Mouse (Mus musculus) urinary bladder, postnatal 4 days (tissue): ENCODE data around the gene Igfbp6.

Source experiments
- DNase-seq, 2 experiments: peaks; one replicate each; pipeline ENCODE4 v3.0.0; 2021 to 2022; ENCODE audit warnings: low spot score in 2 of 2

Gene Igfbp6

GRCm38 (mm10) chr15:102144274-102144711 is at the start of gene Igfbp6:
TSS of gene Igfbp6 (plus strand) at chr15:102144362.
- DNase-seq = peak in 1 of 2 experiments; percentile 37

DNA sequence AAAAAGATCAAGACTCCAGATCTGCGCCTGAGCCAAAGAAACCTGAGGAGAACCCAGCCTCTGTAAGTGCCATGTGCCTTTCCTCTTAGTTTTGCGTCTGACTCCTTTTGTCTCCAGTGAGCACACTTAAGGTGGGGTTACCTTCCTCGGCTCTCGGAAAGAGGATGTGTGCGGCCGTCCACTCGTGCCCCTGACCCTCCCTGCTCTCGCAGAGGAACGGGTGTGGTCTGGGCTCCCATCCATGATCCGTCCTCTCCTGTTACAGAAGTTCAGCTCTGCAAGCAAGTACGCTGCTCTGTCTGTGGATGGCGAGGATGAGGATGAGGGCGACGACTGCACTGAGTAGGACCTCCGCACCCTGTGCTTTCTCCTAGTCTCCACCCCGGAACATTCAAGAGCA is 49.2 kb upstream of the Igfbp6 start:
- no peak for DNase-seq

- no peak for DNase-seq
Observed at GRCm38 (mm10) chr15:102097147-102097915, 46.8 kb upstream of the Igfbp6 start.

- DNase-seq = peak in 1 of 2 experiments; percentile 17
Observed at GRCm38 (mm10) chr15:102097991-102098555, 46.1 kb upstream of the Igfbp6 start.

DNA sequence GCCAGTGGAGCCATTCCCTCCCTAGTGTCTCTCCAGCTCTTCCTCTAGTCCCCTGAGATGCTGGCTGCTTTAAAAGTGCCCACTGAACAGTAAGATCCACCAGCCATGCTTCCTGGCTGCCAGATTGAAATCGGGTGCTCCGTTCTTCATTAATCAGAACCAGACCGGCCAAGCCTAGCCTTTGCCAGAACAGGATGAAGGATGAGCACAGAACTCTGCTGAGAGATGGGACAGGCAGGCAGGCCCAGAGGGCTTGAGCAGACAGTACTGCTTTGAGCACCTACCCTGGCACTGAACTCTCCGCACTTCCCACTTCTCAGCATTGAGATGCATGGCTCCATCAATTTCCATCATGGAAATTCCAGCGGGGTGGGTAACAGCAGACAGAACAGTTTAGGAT is 44.9 kb upstream of the Igfbp6 start:
- no peak for DNase-seq

DNA sequence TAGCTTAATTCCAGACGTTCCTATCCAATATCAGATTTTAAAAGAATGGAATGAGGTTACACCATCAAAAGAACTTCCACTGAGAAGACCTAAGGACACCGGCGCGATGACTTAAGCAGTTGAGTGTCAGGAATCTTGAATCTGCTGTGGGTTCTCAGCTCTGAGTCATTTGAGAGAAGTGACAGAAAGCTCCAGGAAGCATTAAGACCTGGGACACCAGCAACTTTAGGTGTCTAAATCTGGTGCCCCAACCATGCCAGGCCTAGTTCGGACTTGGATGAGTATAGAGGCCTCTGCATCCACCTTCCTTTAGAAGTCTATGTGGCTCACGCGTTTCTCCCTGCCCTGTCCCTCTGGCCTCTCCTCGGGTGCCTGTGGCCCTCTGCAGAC is 44.4 kb upstream of the Igfbp6 start:
- DNase-seq = no peak

GRCm38 (mm10) chr15:102100161-102100981 is 43.8 kb upstream of the Igfbp6 start, which contains the start of gene Tns2:
TSS of gene Tns2 (plus strand) at chr15:102100413.
- DNase-seq = peak; percentile 83 to 91

DNA sequence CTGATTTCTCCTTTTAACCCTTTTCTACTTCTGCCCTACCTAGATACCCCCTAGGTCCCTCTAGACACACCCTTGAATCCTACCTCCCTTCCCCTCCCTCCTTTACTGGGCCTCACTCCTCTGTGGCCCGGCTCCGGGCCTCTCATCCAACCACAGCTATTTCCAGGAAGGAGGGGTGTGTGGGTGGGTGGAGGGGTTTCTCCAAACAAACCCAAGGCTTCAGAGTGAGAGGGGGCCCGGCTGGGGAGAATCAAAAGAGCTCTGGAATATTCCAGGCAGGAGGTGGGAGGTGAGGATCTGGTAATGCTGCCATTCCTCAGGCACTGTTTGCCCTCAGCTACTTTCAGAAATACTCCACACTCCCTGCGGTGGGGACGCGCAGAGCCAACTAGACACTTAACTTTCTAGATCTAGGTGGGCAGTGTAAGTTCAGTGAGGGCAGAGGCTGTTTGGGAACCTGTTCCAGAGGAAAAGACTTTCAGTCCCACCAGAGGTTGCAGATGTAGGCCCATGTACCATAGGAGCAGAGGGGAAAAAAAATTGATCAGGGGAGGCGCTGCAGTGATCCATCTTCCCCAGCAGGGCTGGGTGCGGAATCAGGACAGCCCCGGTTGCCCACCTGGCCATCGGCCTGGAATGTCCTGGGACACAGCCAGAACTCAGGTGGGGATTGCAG is 43.0 kb upstream of the Igfbp6 start:
- peak in 1 of 2 experiments; percentile 58 for DNase-seq

GRCm38 (mm10) chr15:102101672-102102541 is 42.3 kb upstream of the Igfbp6 start:
- peak in 1 of 2 experiments; percentile 60 for DNase-seq

- DNase-seq = peak in 1 of 2 experiments; percentile 67
Observed at GRCm38 (mm10) chr15:102102548-102103121, 41.5 kb upstream of the Igfbp6 start.

GRCm38 (mm10) chr15:102103371-102103946 is 40.7 kb upstream of the Igfbp6 start:
- no peak for DNase-seq

- no peak for DNase-seq
Observed at GRCm38 (mm10) chr15:102103947-102104555, 40.1 kb upstream of the Igfbp6 start.

DNA sequence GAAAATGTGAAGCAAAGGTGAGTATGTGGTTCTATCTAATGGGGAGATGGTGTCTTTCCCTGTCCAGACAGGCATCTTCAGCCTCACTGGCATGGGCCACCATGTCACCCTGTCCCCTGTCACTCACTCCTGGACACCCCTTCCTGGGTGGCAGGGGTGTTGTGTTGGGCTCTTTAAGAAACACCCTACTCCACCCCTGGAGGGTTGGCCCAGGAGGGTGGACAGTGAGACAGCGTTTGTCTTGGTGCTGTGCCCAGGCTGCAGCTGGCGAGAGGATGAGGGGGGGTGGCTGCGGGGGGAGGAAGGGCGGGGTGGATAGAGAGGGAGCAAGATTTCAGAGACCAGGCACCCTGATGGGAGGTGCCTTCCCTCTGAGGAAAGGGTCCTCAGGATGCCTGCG is 38.8 kb upstream of the Igfbp6 start:
- peak in 1 of 2 experiments; percentile 69 for DNase-seq

DNA sequence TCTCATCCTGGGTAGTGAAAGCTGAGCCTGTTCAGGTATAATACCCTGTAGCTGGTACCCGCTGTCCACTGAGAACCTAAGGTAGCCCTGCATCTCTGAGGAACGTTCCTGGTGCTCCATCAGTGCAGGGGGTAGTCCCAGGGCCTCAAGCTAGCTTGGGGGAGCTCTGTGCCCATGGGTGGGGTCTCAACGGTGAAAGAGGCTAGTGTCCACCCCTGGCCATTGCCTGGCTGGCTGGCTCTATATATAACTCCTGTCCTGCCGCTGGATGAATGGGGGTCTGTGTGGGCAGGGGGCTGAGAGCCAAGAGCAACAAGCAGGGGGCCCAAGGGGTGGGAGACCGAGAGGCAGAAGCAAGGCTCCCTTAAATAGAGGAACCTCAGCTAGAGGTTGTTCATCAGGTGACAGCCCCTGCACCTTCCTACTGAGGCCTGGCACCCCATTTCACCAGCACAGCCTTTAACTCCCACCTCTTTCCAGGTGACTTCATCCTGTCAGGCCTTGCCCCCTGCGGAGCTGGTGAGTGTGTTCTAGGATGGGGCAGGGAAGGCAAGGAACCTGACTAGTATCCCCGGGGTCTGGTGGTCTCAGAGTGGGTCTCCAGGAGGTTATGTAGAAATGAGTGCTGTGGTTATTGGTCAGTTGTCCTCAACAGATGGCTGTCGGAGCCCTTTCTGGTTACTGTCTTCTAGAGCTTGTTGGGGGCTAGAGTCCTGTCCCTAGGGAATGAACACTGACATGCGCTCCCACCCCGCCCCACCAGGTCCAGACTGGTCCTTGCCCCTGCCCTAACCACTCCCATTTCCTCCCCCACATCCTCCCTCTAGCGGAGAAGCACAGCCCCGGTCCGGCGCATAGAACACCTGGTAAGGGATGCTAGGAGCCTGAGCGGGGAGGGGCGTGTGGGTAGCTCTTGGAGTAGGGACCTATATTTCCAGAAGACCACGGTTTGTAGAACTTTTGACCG is 38.1 kb upstream of the Igfbp6 start:
- no peak for DNase-seq

DNA sequence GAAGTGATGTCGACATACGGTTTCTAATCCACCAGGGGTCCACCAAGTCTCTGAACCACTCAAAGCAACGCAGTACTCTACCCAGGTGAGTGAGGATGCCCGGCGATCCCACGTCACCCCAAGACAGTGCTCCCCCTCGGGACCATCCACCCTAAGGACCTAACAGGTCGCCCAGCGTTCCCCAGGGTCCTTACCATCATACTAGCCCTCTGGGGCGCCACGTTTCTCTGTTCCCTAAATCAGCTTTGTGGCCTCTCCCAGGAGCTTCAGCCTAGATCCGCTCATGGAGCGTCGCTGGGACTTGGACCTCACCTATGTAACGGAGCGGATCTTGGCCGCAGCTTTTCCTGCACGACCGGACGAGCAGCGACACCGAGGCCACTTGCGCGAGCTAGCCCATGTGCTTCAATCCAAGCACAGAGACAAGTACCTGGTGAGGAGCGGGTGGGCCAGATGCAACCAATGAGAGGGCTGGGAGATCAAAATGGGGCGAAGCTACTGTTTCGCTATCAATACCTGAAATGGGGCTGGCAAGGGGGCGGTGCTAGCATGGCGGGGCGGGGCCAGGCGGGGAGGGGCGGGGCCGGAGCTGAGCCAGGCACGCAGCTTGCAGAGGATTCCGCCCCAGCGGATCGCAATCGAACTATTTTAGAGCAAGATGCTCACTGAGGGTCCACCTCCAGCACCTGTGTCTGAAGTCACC is 37.3 kb upstream of the Igfbp6 start:
- no peak for DNase-seq

DNA sequence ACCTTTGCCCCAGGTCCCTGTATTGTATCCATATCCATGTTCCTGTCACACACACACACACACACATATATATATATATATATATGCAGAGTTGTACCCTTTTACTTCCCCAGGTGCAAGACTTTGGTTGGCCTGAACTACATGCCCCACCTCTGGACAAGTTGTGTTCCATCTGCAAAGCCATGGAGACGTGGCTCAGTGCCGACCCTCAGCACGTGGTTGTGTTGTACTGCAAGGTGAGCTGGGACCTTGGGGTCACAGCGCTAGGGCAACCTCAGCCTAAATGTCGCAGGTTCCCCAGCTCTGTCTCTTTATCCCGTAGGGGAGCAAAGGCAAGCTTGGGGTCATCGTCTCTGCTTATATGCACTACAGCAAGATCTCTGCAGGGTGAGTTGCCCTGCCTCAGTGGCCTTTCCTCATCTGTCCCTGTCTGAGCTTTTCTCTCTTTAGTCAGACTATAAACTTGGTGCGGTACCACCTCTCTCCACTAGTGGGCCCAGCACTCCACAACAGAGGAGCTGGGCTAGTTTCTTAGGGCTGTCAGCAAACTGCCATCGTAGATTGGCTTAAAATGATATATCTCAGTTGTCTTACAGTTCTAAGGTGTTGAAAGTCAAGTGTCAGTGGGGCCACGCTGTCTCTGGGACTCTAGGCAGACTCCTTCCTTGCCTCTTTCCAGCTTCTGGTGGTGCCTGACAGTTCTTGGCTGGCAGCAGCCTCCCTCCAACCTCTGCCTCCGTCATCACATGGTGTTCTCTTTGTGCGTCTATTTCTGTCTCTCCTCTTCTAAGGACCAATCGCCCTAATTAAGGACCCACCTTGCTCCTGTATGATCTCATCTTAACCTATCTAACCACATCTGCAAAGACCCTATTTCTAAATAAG is 36.2 kb upstream of the Igfbp6 start:
- no peak for DNase-seq
